Mouse (Mus musculus) layer of hippocampus, adult 2 months (tissue): ENCODE results near the gene Tunar. TPM values are rescaled to one million over a fixed set of nuclear protein-coding genes. Genes with fewer than 3 reads are reported as not detected.

Source experiments
- DNase-seq, 2 experiments: peaks; one replicate each; pipeline ENCODE4 v3.0.0; 2022; ENCODE audit warnings: low spot score in 2 of 2
- H3K27ac ChIP-seq: fragments of 200-600 bp; 2 replicates; pipeline ENCODE4 v1.8.1; 2022
- H3K4me3 ChIP-seq: fragments of 200-600 bp; 2 replicates; pipeline ENCODE4 v1.8.1; 2022; ENCODE audit warnings: mild to moderate bottlenecking
- CTCF ChIP-seq: fragments of 200-600 bp; conservative IDR thresholded peaks from 2 replicates; pipeline ENCODE4 v1.8.1; 2022; ENCODE audit warnings: antibody characterized with exemption, mild to moderate bottlenecking, moderate library complexity
- total RNA-seq, 2 experiments: library from RNA; stranded (reverse); gene quantifications; 2 replicates each; pipeline ENCODE4 v1.2.3; 2021

The Tunar gene
- total RNA-seq, 2 experiments from 2014 or later = 16.6 to 17.3 TPM

DNA sequence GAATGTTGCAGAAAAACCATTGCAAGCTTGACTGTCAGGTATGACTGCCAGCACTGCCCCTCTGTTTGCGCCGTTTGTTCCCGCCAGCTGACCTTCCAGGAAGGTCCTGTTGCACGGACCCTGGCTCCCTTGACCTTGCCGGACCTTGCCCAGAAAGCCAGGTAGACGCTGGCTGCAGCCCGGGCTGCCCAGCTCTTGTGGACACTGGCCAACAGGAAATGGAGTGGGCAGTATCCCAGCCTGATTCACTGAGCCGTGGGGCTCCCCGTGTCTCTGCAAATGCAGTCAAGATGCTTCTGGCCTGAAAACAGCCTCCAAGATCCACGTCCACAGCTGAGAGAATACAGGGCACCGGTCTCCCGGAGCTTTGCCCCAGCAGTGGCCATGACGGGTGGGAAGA lies 13.6 kb downstream of the Tunar start:
- no peak for DNase-seq
- Histone ChIP-seq H3K4me3 (no peak overlapping the region), H3K27ac (no peak overlapping the region)
- no peak for TF ChIP-seq CTCF

DNA sequence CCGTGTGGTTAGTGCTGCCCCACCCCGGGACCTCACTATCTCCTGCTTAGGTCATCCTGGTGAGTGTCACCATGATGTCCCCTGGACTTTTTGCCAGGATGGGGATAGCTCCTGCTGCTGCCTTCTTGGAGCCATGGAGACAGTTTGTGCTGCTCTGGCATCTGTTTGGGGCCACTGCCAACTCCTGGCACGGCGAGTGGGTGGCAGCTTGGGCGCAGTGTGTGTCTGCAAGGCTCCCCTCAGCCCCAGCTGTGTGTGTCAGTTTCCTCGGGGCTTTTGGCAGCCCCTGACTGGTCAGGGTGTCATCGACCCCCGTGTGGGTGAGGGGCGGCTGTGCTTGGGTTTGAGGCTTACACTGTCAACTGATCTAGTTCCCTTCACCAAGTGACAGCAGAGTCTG lies 20.6 kb downstream of the Tunar start:
- peak overlapping the region; percentile 62 for H3K27ac ChIP-seq
- DNase-seq = peak; percentile 70 to 83
- H3K4me3 ChIP-seq = no peak overlapping the region
- TF ChIP-seq CTCF = no peak

DNA sequence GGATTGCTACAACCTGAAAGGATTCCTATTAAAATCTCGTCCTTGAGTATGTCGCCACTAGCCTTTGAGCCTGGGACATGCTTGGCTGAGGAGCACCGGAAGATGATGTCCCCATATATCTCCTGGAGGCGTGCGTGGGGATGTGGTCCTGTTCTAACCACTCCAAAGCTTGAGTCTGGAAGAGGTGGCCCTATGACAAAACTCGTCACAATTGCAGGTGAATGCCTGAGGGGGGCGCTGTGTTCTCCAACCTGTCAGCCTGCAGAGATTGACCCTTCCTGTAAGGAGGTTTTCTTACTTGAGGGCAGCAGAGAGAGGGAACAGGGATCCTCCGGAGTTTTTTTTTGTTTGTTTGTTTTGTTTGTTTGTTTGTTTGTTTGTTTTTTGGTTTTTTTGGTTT lies 21.1 kb downstream of the Tunar start:
- H3K4me3 ChIP-seq = no peak overlapping the region
- H3K27ac ChIP-seq = peak overlapping the region; percentile 62
- TF ChIP-seq CTCF = peak; percentile 55
- no peak for DNase-seq

DNA sequence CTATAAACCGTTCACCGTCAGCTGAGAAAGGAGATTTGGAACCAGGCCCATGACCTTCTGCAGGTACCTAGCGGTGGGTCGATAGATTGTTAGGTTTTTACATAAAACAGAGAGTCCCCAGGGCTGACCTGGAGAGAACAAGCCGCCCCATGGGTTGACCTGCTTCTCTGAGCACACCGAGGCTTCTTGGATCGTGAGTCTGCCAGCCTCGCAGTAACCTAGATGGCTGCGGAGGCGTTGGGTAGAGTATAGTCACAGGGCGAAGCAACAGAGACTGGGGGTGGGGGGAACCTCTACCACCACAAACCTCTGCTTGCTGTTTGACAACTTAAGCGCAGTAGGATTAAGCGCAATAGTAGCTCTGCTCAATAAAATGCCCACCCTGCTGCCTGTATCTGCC lies 23.1 kb downstream of the Tunar start:
- no peak for TF ChIP-seq CTCF
- Histone ChIP-seq H3K4me3 (no peak overlapping the region), H3K27ac (no peak overlapping the region)
- no peak for DNase-seq

DNA sequence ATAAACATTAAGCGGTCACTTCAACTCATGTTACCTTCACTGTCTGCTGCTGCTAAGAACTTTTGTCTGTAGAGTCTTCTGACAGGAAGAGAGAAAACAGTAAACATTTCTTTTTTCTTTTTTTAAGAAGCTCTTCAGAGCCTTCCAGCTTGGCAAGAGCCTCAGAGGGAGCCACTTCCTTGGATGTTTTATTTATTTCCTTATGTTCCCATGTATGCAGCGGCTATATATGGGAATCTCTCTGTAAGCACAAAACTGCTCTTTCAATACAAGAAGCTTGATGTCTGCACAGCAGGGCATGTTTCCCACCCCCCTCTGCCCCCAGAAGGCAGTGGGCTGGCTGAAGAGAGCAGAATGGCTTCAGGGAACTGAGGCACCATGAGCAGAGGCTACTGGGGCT lies 30.0 kb downstream of the Tunar start:
- no peak for DNase-seq
- Histone ChIP-seq H3K4me3 (no peak overlapping the region), H3K27ac (no peak overlapping the region)
- no peak for TF ChIP-seq CTCF

DNA sequence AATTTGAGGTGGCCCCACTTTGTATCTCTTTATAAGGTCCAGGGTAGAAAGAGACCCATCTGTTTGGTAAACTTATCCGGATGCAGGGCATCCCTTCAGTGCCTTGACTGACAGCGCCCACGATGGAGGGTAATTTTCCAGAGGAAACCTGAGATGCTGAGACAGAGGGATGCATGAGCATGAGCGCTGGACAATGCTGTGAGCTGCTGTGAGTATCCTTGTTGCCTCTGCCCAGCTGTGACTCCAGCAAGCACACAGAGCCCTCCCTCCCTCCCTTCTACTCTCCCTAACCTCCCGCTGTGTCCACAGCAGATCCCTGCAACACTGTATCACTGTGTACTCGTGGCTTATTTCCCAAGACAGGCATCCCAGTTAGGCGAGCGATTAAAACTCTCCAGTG lies 40.9 kb downstream of the Tunar start:
- Histone ChIP-seq H3K27ac (no peak overlapping the region), H3K4me3 (no peak overlapping the region)
- no peak for TF ChIP-seq CTCF
- no peak for DNase-seq

DNA sequence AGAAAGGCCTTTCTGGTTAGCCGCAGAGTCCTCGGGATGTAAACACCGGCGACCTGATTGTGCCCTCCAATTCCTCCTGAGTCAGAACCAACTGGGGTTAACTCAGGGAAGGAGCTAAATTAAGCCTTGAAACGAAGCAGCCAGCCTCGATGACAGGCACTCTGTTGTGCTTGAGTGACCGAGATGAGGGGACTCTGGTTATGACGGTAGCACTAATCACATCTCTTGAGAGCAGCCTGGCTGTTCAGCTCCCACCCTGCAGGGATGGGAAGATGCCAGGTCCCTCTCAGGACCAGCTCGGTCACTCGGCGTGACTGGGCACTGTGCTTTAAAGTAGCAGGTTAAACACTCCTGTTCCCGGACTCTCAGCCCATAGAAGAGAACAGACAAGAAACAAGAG lies 43.3 kb downstream of the Tunar start:
- no peak for TF ChIP-seq CTCF
- DNase-seq = no peak
- no peak overlapping the region for H3K4me3 ChIP-seq
- H3K27ac ChIP-seq = peak overlapping the region; percentile 28; the same call in 1 of the 2 replicates

DNA sequence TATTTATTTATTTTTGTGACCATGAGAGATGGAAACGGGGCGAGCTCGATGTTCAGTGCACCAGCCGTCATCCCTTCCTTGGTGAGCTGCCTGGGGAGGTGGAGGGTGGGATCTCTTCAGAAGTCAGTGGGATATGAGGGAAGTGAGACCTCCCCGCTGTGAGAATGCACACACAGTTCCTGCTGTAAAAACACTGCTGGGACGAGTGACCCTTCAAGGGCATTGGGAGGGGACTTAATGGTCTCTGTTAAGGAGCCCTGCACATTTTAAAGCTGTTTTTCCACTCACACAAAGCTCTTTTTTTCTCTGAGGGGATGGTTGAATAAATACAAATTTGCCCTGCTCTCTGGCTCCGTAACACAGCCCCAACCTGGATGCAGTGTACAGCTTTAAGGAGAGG lies 49.1 kb downstream of the Tunar start:
- Histone ChIP-seq H3K4me3 (no peak overlapping the region), H3K27ac (no peak overlapping the region)
- TF ChIP-seq CTCF = no peak
- no peak for DNase-seq

DNA sequence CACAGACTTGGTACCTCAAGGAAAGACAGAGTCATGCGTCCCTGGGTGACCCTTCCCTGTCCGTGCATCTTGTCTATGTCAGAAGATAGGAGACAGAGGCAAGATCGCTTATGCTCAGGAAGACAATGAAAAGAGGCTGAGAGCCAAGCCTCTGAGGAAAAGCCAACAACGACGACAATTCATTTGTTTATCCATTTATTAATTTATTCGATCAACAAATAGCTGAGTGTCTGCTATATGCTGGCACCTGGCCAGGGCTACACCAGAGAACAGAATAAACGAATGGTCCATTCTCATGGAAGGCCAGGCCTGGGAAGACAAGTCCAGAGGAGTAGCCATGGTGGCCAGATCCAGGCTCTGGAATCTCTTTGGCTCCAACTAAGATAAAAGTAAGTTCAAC lies 61.0 kb downstream of the Tunar start:
- no peak for TF ChIP-seq CTCF
- Histone ChIP-seq H3K27ac (no peak overlapping the region), H3K4me3 (no peak overlapping the region)
- DNase-seq = no peak

DNA sequence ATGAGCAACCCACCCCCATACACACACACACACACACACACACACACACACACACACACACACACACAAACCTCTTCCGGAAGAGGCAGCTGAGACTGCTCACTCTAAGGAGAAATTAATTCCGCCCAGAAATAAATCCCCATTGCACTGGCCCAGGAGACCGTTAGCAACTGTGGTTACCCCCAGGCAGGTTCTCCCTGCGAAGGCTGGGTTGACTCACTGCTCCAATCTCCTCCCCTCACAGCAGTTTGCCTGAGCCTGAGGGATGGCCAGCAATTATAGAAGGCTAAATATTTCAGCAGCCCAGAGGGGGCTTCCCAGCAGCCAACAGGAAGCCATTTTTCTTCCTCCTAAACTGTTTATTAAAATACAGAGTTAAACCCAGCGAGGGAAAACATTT lies 64.5 kb downstream of the Tunar start:
- no peak for TF ChIP-seq CTCF
- Histone ChIP-seq H3K27ac (no peak overlapping the region), H3K4me3 (no peak overlapping the region)
- DNase-seq = no peak

DNA sequence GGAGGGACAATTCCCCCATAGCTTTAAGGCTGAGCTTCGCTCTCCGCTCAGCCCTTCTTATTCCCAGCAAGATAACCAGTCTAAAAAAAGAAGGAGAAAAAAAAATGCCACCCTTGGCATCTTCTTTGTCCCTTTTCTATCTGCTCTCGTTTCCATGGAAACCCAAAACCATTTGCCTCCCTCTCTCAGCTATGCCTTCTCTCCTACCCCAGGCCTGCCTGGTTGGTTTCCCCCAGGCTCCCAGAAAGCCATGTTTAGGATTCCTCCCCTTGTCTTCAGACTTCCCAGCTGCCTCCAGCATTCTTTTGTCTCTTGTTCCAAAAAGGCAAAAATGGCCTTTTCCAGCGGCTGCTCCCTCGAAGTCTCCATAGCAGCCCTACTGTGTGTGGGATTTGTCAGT lies 70.1 kb downstream of the Tunar start:
- H3K4me3 ChIP-seq = no peak overlapping the region
- DNase-seq = peak in 1 of 2 experiments; percentile 33
- peak overlapping the region; percentile 43; the same call in 1 of the 2 replicates for H3K27ac ChIP-seq
- TF ChIP-seq CTCF = no peak

DNA sequence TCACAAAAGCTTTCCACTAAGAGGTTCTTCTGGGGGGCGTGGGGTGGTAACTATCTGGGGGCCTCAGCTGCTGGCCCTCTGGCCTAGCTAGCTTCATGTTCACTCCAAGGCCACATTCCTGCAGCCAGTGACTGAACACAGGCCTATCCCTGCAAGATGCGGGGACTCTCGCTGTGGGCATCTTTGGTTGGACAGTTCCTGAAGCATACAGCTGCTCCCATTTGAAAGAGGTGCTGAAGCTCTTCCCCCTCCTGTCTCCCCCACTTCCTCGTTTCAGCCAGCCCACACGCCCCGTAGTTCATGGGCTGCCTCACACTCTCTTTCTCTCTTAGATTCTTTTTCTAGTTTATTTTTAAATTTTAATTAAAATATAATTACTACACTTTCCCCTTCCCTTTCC lies 72.3 kb downstream of the Tunar start:
- DNase-seq = no peak
- TF ChIP-seq CTCF = no peak
- Histone ChIP-seq H3K4me3 (no peak overlapping the region), H3K27ac (no peak overlapping the region)

DNA sequence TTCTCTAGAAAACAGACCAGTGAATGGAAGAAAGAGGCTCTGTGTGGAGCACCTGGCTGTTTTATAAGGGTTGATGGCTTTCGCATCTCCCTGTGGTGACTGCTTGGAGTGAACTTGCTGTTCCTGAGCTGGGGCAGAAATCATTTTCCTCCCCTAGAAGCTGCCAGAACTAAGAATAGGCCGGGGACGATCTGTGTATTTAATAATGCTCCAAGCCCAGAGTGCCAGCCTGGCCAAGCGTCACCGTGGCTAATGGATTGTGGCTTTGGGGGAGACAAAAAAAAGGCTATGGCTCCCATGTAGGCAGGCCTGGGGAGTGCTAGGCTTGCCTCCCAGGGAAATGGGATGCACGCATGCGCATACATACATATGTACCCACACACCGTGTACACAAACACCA lies 80.2 kb downstream of the Tunar start:
- peak overlapping the region; percentile 51 for H3K27ac ChIP-seq
- DNase-seq = no peak
- H3K4me3 ChIP-seq = no peak overlapping the region
- no peak for TF ChIP-seq CTCF

DNA sequence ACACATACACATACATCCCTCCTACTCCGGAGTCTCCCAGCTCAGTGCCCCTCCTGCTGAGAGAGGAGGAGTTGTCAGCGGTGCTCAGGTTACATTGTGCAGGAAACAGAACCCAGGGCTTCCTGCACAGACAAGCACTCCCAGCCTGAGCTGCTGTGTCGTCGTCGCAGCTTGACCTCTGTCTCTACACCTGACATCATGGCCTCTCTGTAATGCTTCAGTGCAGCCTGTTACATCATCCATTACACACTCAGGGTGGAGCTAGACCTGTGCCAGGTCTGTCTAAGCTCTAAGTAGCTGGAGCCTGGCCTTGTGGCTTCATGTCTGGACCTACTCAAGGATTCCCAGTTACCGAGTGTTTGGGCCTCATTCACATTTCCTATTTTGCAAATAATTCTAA lies 86.8 kb downstream of the Tunar start:
- Histone ChIP-seq H3K4me3 (no peak overlapping the region), H3K27ac (no peak overlapping the region)
- no peak for DNase-seq
- no peak for TF ChIP-seq CTCF

DNA sequence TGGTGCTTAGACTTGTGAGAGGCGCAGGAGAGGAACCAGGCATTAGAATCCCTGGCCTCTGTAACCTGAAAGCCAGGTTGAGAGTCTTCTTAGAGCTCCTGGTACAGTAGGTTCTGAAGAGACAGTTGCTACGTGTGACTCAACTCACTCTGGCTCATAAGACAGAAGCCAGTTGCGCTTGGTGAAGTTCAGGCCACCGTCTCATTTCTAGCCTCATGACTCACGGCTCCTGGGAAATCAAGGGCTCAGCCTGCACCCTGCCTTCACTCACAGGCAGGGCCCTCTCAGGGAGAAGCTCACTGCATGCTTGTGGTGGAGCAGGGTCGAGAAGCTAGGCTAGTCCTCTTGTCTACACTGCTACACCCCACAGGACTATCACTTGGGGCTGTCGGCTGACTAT lies 92.9 kb downstream of the Tunar start:
- DNase-seq = no peak
- Histone ChIP-seq H3K27ac (no peak overlapping the region), H3K4me3 (no peak overlapping the region)
- no peak for TF ChIP-seq CTCF
